Mouse (Mus musculus) cerebellum, adult 2 months (tissue): ENCODE measurements at regions not wholly inside any gene's neighbourhood (a gene's known extent, or its start where the extent isn't known, plus 50 kb on each side); places are given as distances from the start of the nearest gene placed in this dataset.

Source experiments
- CTCF ChIP-seq: fragments of 200-500 bp; IDR thresholded peaks from 2 replicates; pipeline ENCODE4 v1.5.1; 2011; ENCODE audit warnings: low read depth, mild to moderate bottlenecking, control low read depth, low read length, moderate library complexity, borderline replicate concordance; ENCODE audit not compliant: insufficient read depth
- POLR2A ChIP-seq: fragments of 200-500 bp; IDR thresholded peaks from 2 replicates; pipeline ENCODE4 v1.6.1; 2011; ENCODE audit warnings: low read length, control low read depth, borderline replicate concordance; ENCODE audit not compliant: insufficient read depth

DNA sequence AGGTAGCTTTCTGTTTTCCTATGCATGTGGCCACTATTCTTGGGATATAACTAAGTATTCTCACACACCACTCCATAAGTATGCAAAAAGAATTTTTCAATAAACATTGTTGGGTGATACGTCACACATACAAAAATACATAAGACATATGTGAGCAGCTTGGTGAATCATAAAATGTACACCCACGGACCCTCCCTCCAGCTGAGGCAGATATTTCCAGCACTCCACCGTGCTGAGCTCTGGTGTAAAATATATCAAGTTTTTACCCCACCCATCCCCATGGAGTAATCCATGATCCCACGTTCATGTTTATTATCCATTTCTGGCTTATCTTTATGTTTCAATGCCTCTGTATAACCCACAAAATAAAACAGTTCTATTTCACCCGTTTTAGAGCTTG, 126.0 kb downstream of the Mex3b start:
- TF ChIP-seq CTCF (no peak), POLR2A (no peak)
